Mouse (Mus musculus) heart, postnatal 0 days (tissue): ENCODE results near the gene Lamtor3.

Experiments used
- CTCF ChIP-seq: IDR thresholded peaks from 2 replicates; pipeline ENCODE4 v1.5.1; 2016; ENCODE audit warnings: antibody characterized with exemption, control low read depth, low read depth
- EP300 ChIP-seq: IDR thresholded peaks from 2 replicates; pipeline ENCODE4 v1.6.1; 2016; ENCODE audit warnings: antibody characterized with exemption, low read depth

DNA sequence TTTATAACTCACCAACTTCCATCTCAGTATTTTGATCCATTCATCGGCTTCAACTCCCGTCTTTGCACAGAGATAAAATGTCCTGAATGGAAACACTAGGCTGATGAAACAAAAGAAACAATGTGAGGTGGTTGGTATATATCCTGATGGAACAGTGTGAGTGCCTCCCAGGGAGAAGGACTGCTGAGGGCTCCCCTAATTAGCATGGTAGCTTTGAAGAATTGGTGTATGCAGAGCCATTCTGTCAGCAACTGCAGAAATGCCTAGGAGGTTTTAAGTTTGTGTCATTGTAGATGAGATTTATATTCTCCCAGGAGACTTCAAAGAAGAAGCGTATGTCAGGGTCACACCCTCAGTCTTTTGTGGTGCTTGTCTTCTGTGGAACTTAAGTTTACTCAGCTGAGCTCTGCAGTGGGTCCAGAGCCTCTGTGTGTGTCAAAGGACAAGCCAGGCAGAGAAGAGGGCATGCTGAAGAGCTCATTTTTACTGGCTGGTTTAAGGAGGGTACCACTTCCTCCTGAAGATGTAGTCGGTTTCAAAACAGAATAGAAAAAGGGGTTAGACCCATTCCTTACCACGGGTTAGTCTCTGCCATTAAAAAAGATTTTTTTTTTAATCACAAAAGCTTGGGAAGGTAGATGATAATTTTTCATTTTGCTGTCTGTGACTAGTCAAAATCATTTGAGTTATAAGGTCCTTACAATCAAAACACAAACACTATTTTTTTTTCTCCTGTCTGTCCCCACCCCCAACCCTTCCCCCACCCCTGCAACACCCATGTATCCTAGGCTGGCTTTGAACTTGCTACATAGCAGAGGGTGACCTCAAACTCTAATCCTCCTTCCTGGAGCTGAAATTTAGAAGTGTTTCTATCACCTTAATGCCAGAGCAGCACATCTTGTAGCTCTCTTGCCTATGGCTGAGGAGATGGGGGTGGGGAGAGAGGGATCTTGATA, 17.5 kb downstream of the Lamtor3 start:
- TF ChIP-seq EP300 = no peak
- no peak for TF ChIP-seq CTCF
